Mouse (Mus musculus) layer of hippocampus, adult 18-20 months (tissue): ENCODE results near the gene Olig3. TPM values are rescaled to one million over a fixed set of nuclear protein-coding genes. Genes with fewer than 3 reads are reported as not detected.

Experiments used
- DNase-seq, 2 experiments: peaks; one replicate each; pipeline ENCODE4 v3.0.0; 2022; ENCODE audit warnings: low spot score in 2 of 2
- long read RNA-seq: library from polyadenylated mRNA; stranded (forward); transcript quantifications from one replicate; pipeline ENCODE4 v2.0.0, GENCODE M21; 2021
- total RNA-seq, 2 experiments: library from RNA; stranded (reverse); gene quantifications; 2 replicates each; pipeline ENCODE4 v1.2.3; 2021

The Olig3 gene
- total RNA-seq: not detected
- long read RNA-seq: 0 reads

DNA sequence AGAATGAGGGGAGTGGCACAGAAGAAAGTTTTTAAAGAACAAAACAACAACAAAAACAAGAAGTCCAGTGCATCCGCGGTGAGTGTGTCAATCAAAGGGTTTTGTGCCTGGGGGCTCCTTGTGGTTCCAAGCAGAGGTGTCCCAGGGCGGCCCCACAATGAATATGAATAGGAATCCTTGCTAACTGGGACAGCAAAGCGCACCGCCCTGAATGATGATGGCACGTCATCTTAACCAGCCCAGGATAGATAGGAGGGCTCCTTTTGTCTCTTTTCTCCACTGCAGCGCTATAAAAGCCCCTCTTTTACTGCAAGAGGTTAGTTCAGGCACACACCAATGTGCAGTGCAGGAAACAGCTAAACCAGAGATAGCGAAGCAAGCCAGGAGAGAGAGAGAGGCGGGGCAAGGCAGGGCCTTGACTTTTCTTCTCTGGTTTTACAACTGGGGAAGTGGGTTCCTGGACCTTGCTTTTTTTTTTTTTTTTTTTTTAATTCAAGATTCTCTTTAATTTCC is at the start of gene Olig3:
TSS of gene Olig3 (plus strand) at position 463 of the 513 bp plus-strand sequence.
- no peak for DNase-seq

DNA sequence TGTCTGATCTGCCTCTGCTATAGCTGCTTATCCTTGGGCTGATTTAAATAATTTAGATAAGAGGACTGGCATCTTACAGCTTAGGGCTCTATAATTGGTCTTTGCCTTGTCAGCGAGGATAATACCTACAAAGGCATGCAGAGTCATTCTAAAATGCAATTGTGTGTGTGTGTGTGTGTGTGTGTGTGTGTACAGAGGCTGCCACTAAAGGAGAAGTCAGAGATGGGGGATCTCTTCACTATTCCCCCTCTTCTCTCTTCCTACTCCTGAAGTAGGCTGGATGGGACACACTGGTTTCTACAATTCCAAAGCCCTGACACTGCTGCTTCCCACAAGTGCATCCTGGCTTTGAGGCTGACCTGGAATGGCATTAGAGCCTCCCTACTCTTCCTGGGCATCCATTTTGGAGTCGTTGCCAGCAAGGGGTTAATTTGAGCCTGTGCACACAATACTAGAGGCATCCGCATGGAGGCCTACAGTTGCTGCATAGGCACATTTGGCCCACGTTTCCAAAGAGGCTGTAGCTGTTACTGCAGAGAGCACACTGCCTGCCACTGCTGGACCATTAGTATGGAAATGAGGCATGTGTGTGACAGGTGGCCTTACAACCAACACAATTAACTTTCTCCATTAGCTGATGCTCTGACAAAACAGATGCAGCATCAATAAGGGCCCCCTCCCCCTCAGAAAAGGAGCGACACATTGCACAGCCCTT is 46.5 kb upstream of the Olig3 start:
- no peak for DNase-seq

DNA sequence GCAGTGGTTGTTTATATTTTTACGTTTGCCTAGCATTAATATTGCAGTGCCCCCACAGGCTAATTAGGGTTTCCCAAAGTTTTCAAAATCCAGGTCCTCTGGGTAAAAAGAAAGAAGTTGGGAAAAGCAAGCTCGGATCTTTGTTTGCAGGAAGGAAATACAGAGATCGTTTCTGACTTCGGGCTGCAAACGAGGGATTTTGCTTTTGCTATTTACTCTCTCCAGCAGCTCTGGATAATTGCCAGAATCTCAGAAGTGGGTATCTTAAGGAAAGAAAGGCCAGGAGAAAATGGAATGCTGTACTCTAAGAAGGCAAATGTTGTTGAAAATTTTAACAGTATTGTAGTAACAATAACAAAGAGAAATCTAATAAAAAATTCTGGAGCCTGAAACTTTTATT is 45.9 kb upstream of the Olig3 start:
- no peak for DNase-seq

DNA sequence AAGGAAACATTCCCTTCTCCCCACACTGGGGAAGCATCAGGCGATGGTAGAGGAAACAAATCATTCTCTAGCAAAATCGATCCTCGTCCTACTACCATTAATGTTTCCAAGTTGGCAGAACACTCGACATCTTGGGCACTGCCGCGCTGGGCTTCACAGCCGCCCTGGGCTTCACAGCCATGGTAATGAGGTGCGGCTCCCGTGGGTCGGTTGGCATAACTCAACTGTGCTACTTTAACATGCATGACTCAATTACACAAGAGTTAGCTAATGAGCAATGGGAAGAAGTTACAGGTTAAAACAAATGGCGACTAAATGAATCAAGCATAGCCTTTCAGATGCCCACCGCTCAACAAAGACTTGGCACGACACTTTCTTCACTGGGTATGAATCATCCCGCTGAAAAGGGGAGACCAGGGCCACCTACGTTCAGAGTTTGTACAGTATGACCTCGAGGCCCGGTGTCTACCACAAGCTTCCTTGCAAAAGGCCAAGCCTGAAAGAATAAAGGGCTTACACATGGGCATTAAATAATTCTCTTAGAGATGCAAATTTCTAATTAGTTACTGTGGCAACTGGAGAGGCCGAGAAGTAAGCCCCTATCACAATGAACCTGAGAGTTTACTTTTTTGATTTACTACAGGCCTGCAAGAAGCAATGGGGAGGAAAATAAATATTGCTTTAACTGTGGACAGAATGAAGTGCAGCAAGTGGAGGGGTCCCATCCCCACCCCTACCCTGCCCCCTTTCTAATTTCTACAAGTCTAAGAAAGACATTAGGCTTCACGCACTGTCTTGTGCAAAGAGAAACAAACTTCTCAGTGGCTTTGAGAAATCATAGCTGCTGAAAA is 38.1 kb upstream of the Olig3 start:
- no peak for DNase-seq

DNA sequence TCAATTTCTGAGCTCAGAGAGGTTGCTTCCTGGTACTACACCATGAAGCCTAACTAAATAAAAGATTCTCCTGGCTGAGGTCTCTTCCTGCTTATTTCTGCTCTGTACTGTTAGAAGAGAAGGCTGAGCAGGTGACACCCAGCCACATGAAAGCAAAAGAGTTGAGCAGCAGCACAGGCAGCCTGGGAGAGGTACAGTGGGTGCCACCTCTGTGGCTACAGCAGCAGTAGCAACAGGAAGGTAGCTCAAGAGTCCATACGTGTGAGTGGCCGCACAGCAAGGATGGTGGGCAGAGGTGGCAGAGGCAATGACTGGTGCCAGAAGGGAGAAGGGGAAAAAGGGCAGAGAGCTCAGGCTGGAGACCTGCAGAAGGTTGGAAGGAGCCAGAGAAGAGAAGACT is 34.6 kb upstream of the Olig3 start:
- no peak for DNase-seq

DNA sequence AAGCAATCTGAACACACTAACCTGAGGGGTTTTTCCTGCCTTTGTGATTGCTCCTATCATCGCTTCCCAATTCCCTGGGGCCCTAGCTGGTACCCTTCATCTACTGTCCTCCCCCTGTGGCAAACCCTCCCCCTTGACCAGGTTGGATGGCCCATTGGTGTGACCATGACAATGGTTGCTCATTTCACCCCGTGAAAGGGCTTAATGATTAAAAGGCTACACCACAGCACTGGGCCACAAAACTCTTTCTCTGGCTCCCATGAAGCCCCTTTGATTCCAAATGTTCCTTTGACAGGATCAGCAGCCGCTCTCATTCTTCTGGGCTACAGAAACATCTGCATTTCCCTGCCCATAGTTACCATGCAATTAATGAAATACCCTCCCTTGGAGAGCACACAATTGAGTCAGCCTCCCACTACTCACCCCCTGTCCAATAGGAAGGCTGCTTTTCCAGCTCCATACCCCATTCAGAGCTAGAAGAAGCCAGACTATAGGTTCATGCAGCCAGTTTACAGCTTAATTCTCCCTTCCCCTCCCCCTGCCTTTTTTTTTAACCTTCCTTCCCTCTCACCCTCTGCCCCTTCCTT is 27.0 kb upstream of the Olig3 start:
- DNase-seq: no peak

DNA sequence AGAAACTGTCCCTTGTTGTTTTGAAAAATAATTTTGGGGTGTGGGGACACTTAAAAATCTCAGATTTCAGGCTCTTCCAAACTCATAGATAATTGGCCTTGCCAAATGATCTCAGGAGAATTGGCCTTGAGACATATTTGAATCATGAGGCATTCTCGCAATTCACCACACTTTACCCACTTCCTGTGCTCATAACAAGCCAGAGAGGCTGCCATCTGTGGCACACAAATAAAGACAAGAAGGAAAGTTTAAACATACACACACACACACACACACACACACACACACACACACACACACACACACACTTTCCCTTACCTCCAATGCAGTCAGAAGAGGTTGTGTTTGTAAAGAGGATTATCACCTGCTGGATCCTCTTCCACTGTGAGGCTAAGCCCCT is 22.9 kb upstream of the Olig3 start:
- DNase-seq: no peak

DNA sequence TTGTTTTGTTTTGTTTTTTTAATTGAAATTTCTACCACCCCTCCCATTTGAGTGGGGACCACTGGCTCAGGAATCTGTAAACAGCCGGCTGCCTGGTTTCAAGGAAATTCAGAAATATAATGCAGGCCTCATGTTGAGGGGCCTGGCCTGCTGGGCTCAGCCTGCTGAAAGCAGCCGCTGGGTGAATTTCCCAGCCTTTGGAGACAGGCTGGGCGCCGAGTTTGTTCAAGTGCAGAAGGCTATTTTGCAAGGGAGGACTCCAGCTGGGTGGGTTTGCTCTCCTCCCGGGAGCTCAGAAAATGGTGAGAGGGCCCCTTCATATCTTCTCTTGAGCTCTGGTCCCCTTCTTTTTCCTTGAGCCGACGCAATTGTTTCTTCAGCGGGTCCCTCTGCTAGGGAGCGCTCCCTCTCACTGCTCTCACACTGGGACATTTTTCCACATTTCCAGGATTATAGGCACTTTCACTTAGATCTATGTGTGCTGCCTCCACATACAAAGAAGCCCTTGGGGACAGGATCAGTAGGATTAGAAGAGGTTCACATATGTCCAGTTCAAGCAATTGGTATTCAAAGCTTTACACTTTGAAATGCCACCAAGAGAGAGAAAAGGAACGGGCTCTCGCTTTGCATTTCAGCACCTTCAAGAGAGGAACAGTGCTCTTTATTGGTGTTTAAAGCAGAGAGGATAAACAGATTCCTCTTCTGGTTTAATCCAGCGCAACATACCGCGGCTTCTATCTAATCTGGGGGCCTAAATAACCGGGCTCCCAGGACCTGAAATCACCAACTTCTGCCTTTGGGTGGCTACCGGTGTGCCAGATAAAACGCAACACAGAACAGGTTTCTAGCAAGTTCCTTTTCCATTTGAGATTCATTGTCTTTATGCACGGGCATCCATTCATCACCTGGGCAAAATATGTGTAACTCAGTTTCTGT is 17.4 kb upstream of the Olig3 start:
- no peak for DNase-seq

DNA sequence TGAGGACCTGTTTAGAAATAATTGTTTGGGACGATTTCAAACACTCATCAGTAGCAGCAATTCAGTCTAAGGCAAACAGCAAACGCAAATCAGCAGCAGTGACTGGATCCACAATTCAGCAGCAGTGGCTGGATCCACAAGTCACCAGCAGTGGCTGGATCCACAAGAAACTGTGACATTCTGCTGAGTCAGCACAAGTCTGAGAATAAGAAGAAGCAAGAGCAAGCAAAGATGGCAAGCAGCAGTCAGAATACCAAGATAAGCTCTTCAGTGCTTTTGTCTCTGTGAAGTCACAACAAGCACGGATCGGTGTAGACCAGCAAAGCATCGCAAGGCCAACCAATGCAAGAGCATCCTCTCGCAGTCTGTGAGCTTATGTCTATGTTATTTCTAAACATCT is 12.3 kb upstream of the Olig3 start:
- no peak for DNase-seq

DNA sequence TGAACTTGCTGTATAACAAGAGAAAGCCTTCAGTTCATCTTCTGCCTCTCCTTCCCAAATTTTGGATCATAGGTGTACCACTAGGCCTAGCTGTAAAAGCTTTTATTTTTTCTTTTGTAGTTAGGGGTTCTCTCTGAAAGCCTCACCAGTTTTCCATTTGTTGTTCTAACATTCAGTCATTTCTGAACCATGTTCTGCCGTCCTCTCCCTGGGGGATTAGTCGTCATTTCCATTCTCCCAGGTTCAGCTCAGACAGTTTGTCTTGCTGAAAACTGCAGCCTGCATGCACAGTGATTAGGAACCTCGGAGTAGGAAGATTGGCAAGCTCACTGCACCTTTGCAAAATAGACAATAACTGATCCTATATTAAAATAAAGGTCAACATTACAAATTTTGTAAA is 7.0 kb upstream of the Olig3 start:
- no peak for DNase-seq

DNA sequence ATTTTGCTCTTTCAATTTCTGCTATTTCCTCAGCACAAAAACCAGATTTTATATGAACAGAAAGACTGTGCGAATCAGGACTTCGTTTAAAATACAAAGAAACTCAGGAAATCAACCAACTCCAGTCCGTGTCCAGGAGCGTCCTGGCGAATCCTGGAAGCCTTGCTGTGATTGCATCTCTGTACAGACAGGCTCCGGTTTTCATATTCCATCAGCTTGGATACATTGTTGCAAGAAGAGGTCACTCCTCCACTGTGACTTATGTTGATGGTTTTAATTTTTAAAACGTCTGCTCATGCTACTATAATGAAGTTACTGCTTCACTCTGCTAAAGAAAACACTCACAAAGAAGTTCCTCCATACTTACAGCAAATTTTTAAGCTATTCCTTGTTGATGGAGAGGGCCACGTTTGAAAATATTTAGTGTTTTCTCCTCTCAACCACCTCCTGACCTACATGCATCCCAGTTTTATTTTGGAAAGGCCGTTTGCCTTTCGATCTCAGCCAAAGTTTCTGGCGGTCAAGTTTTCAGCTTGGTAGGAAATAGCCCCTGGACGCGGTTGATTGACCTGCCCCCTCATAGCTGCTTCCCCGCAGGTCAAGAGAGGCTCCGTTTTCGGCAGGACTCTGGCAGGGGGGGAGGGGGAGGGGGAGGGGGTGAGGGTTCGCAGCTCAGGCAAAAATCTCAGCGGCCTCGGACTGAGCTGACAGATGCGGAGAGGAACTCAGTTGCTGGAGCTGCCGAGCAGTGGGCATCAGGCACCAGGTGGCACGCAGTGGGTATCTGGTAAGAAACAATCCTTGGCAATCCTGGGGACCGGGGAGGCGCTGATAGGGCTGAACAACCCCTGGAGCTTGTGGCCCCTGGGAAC is 4.1 kb upstream of the Olig3 start:
- DNase-seq: no peak

DNA sequence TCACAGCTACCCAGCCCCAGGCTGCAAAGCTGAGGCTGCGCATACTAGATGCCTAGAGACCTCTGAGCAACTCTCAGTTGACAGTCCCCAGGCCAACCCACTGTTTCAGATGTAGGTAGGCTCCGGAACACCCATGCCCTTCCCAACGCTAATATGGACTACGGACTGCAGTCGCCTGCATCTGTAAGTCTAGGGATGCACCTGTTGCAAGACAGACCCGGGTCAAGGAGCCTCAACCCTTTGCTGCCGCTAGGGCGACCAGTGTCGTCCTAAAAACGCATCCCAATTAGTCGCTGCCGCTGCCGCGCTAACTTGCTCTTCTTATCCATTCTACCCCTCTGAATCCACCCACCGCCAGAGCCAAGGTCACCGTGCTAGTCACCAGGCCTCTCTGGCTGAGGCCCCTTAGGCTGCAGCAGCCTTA is 3.4 kb upstream of the Olig3 start:
- no peak for DNase-seq

DNA sequence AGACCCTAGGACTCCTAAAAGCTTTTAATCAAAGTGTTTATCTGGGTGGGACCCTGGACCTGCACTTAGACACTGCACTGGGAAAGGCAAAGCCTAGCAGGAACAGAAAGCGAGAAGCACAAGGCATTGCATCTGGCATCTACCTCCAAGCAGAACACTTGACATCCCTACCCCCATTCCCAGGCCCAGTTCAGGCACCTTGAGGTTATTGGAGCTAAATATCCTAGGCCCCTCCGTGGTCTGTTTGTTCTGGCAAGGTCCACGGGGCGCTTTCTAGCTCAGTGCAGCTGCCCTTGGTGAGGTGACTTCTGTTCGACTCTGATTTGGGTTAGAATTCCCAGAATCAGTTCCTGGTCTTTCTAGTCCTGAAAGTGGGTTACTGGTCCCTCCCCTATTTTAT is 2.7 kb upstream of the Olig3 start:
- DNase-seq: no peak

DNA sequence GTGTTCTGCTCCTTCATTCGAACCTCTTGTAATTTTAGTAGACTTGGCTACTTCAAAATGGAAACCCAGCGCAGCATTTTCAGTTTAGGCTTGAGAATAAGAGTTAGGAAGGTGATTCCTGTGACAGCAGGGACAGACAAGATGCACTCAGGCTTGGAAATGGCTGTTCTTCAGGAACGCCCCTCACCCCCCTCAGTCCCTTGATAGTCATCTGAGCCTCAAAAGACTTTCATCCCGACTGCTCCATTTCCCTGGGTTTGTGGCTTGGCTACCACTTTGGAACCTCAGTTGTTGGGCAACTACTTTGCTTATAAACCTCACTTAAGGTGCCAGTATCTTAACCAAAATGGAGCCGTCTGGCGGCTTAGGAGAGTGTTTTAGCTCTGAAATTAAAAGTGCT is 2.2 kb upstream of the Olig3 start:
- no peak for DNase-seq

DNA sequence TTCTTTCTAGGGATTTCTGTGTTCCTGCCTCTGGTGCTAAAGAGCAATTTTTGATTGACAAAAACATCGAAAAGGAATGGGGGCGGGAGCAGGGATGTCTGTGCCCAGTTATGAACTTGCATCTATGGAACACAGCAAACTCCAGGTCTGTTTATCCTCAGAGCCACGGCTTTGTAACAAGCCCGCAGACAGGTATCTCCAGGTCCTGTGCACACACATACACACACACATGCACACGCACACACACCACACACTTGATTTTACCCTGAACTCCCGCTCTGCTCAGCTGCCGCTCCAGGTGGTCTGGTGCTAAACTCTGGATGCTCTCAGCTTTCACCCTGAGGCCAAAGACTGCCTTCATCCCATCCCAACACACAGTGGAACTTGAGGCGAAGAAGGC is 1.3 kb upstream of the Olig3 start:
- no peak for DNase-seq

DNA sequence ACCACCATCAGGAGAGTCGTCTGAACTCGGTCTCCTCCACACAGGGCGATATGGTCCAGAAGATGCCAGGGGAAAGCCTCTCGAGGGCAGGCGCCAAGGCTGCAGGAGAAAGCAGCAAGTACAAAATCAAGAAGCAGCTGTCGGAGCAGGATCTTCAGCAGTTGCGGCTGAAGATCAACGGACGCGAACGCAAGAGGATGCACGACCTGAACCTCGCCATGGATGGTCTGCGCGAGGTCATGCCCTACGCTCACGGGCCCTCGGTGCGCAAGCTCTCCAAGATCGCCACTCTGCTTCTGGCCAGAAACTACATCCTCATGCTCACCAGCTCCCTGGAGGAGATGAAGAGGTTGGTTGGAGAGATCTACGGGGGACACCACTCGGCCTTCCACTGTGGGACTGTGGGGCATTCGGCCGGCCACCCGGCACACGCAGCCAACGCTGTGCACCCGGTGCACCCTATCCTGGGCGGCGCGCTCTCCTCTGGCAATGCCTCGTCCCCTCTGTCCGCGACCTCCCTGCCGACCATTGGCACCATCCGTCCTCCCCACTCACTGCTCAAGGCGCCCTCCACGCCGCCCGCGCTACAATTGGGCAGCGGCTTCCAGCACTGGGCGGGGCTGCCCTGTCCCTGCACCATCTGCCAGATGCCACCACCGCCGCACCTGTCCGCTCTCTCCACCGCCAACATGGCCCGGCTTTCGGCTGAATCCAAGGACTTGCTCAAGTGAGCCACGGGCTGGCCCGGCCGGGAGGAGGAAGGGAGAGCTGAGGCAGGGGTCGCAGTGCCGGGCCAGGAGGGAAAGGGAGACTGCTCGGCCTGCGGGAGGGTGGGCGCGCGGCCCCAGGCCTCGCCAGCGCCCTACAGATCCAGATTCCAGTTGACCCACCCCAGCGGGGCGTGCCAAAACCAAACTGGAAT is 648 bp downstream of the Olig3 start:
- DNase-seq: no peak

DNA sequence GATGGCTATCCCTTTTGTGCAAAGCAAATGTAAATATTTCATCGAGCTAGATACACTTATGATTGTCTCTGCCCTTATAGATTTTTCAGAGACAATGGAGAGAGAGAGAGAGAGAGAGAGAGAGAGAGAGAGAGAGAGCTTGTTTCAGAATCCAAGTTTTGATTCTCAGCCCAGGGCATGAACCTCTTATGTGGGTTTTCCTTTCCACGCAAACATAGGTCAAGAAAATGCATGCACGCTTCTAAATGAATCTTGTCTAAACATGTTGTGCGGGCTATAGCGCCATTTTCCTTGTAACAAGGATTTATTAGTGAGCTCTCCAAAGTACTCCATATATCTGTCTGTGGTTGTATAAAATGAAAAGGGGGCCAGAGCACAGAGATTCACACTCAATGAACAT is 1.5 kb downstream of the Olig3 start:
- DNase-seq: no peak

DNA sequence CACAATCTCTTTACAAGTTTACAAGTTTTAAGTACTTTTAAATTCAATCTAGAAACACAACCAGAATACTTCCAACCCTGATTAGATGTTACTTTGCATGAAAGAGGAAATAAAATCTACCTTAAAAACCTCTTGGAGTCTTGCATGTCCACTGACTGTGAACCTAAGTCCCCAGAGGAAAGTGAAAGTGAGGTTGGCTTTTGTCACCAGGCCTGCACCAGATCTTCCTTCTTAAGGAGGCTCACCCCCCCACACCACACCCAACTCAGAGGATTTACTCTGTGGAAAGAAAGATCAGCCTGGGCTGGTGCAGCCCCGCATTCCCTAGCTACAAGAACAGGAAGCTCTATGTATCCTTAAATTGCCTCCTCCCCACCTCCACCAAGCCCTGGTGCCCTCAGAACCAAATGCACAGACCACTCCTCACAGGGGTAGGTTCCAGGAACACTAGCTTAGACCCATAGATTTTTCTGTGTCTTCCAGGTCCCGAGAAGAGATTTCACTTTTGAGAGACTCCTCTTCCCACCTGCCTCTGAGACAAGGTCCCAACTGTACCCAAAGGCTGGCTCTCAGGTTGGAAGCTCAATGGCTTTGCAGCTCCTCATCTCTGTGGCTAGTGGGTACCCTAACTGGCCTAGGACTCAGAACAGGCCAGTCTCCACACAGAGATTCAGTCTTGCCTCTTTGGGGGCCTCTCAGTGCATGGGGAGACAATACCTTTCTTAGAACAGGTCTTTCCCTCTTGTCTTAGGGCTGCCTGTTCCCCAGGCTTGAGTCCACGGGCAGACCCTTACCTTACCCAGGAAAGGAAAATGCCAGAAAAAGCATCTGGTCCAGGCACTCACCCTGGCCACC is 4.3 kb downstream of the Olig3 start:
- no peak for DNase-seq
